Comparison of ENCODE assay signal across 8 mouse cellular contexts in genomic region chr5:96997310-96997801, GRCm38 (mm10). TPM values are rescaled to one million over a fixed set of nuclear protein-coding genes. Genes with fewer than 3 reads are reported as not detected.
DNase-seq lines count a peak whose midpoint lies in the region; ATAC-seq and TF ChIP-seq lines count a peak whose summit lies in the region.

Bmp2k (plus strand) TSS chr5:96997689.

- H3K4me3 ChIP-seq in embryonic facial prominence, embryonic 12.5 days, result peak within 1 kb of the TSS; percentile 83
- peak within 1 kb of the TSS; percentile 93 for H3K4me3 ChIP-seq in kidney, adult 2 months (ENCODE audit: insufficient read depth, low read depth, low read length)
- peak within 1 kb of the TSS; percentile 81 for H3K4me3 ChIP-seq in limb, embryonic 12.5 days (replicated peaks)
- peak within 1 kb of the TSS; percentile 79 for H3K4me3 ChIP-seq in midbrain, embryonic 14.5 days (replicated peaks; ENCODE audit: low read depth, low read length)

- peaks cover 16% of the 10 kb centered on the region; the same call in 1 of the 2 replicates for H3K4me1 ChIP-seq in embryonic facial prominence, embryonic 12.5 days
- peaks cover 11% of the 10 kb centered on the region; the same call in 1 of the 2 replicates for H3K4me1 ChIP-seq in kidney, adult 2 months (ENCODE audit: control insufficient read depth, insufficient read depth, low read length)
- peaks cover 12% of the 10 kb centered on the region for H3K4me1 ChIP-seq in limb, embryonic 12.5 days (replicated peaks)
- H3K4me1 ChIP-seq in midbrain, embryonic 14.5 days (ENCODE audit: control insufficient read depth, insufficient read depth, low read length), result peaks cover 15% of the 10 kb centered on the region; the same call in 1 of the 2 replicates

- peak within 1 kb of the TSS; percentile 81 for H3K4me2 ChIP-seq in embryonic facial prominence, embryonic 12.5 days (replicated peaks)
- H3K4me2 ChIP-seq in limb, embryonic 12.5 days, result peak within 1 kb of the TSS; percentile 85
- H3K4me2 ChIP-seq in midbrain, embryonic 14.5 days (ENCODE audit: low read length), result peak within 1 kb of the TSS; percentile 86

- peak within 1 kb of the TSS; percentile 89 for H3K27ac ChIP-seq in embryonic facial prominence, embryonic 12.5 days
- H3K27ac ChIP-seq in kidney, adult 2 months (ENCODE audit: insufficient read depth, low read depth, low read length), result peak within 1 kb of the TSS; percentile 96
- peak within 1 kb of the TSS; percentile 90 for H3K27ac ChIP-seq in limb, embryonic 12.5 days
- H3K27ac ChIP-seq in midbrain, embryonic 14.5 days (replicated peaks; ENCODE audit: low read depth, low read length), result peak within 1 kb of the TSS; percentile 87

- ATAC-seq in embryonic facial prominence, embryonic 12.5 days (ENCODE audit: insufficient number of reproducible peaks, insufficient read depth, low FRiP score, low TSS enrichment), result peak; percentile 93
- peak; percentile 94 for ATAC-seq in limb, embryonic 12.5 days (ENCODE audit: insufficient number of reproducible peaks, insufficient read depth, low FRiP score, low TSS enrichment, low read depth)
- peak; percentile 97 for ATAC-seq in midbrain, embryonic 14.5 days (ENCODE audit: low FRiP score, low TSS enrichment)

- H3K27me3 ChIP-seq in embryonic facial prominence, embryonic 12.5 days, result no peaks in the 10 kb centered on the region
- no peaks in the 10 kb centered on the region for H3K27me3 ChIP-seq in kidney, adult 2 months (replicated peaks; ENCODE audit: control insufficient read depth, insufficient read depth, low read length)
- H3K27me3 ChIP-seq in limb, embryonic 12.5 days, result no peaks in the 10 kb centered on the region
- H3K27me3 ChIP-seq in midbrain, embryonic 14.5 days (ENCODE audit: control insufficient read depth, insufficient read depth, low read length), result no peaks in the 10 kb centered on the region

- peak; percentile 38 for TF ChIP-seq POLR2A in kidney, adult 2 months (IDR thresholded peaks at IDR 0.05; ENCODE audit: low read depth, low read length)

- WGBS in embryonic facial prominence, embryonic 12.5 days, result 1% methylated on average over 61 of the region's 78 CpGs
- 5% methylated on average over 71 of the region's 78 CpGs for WGBS in kidney, adult 2 months
- WGBS in limb, embryonic 12.5 days, result under 1% methylated on average over 68 of the region's 78 CpGs
- WGBS in midbrain, embryonic 14.5 days, result under 1% methylated on average over 65 of the region's 78 CpGs

- peak within 1 kb of the TSS; percentile 85 for H3K9ac ChIP-seq in embryonic facial prominence, embryonic 12.5 days
- peak within 1 kb of the TSS; percentile 86 for H3K9ac ChIP-seq in limb, embryonic 12.5 days (replicated peaks)
- peak within 1 kb of the TSS; percentile 75 for H3K9ac ChIP-seq in midbrain, embryonic 14.5 days (replicated peaks; ENCODE audit: low read length)

- TF ChIP-seq CTCF in kidney, adult 2 months (conservative IDR thresholded peaks at IDR 0.05; ENCODE audit: insufficient read depth, insufficient read length, low read depth, low read length), result no peak

- no peaks in the 10 kb centered on the region for H3K36me3 ChIP-seq in embryonic facial prominence, embryonic 12.5 days
- no peaks in the 10 kb centered on the region for H3K36me3 ChIP-seq in kidney, adult 2 months (ENCODE audit: control insufficient read depth, insufficient read depth, low read length)
- H3K36me3 ChIP-seq in limb, embryonic 12.5 days, result no peaks in the 10 kb centered on the region
- H3K36me3 ChIP-seq in midbrain, embryonic 14.5 days (ENCODE audit: control insufficient read depth, insufficient read depth, low read length), result no peaks in the 10 kb centered on the region

- peak; percentile 77 for DNase-seq in 3T3-L1 (ENCODE audit: low read depth, low spot score)
- DNase-seq in adrenal gland, postnatal 36 days, result peak; percentile 93 to 98
- peak; percentile 91 to 94 for DNase-seq in heart, adult 18-20 months
- DNase-seq in kidney, adult 2 months, result peak; percentile 96
- DNase-seq in midbrain, embryonic 14.5 days, result peak; percentile 96
- DNase-seq in spleen, adult 12 weeks (ENCODE audit: low spot score), result peak; percentile 89

- H3K9me3 ChIP-seq in embryonic facial prominence, embryonic 12.5 days, result no peaks in the 10 kb centered on the region
- no peaks in the 10 kb centered on the region for H3K9me3 ChIP-seq in limb, embryonic 12.5 days
- H3K9me3 ChIP-seq in midbrain, embryonic 14.5 days (ENCODE audit: control insufficient read depth, low read length), result no peaks in the 10 kb centered on the region

RNA-seq across cellular contexts. Expression of gene Bmp2k, which starts in this region (rescaled TPM):
- total RNA-seq in adrenal gland, postnatal 36 days (2021), result 10 to 100 TPM; 31.1 to 51.6 TPM
- 9.9 and 11.4 TPM in 2 replicates for polyA plus RNA-seq in embryonic facial prominence, embryonic 12.5 days (2016; fragmentation: Nextera tagmentation; extraction: Ambion mirVana)
- total RNA-seq in heart, adult 18-20 months (2021), result 1 to 10 TPM; 6.7 to 7.0 TPM
- polyA plus RNA-seq in kidney, adult 2 months (2012; rRNA removed), result 11.5 and 12.5 TPM in 2 replicates
- polyA plus RNA-seq in limb, embryonic 12.5 days (2016; fragmentation: Nextera tagmentation; extraction: Ambion mirVana), result 8.5 TPM in 2 replicates
- polyA plus RNA-seq in midbrain, embryonic 14.5 days (2014; fragmentation: Nextera tagmentation; extraction: Ambion mirVana), result 11.8 and 12.1 TPM in 2 replicates

Comparison
In these comparisons a context has a peak if more than half of its experiments do, and no peak if none do; other contexts are left out.
1. Peak in every context shown above with its lines: DNase-seq, ATAC-seq, H3K4me3 ChIP-seq and H3K27ac ChIP-seq.
2. RNA of gene Bmp2k (total RNA-seq): 31.1 to 51.6 TPM in adrenal gland, postnatal 36 days; 6.7 to 7.0 TPM in heart, adult 18-20 months; every median in the first group is over 4 times any median in the second.